Mouse (Mus musculus) kidney, embryonic 16.5 days (tissue): ENCODE measurements around the gene Slc26a5. TPM values are rescaled to one million over a fixed set of nuclear protein-coding genes. Genes with fewer than 3 reads are reported as not detected.

Experiments used
- ATAC-seq: fragments of 200-750 bp; cut with Nextera tagmentation; 2 replicates; pipeline ENCODE4 v1.8.0; 2017; ENCODE audit warnings: moderate TSS enrichment; ENCODE audit not compliant: low FRiP score, low TSS enrichment
- H3K27ac ChIP-seq: fragments of 300-500 bp; sonication (generic); 2 replicates; pipeline ENCODE4 v1.5.1; 2014; ENCODE audit warnings: low read length
- H3K27me3 ChIP-seq: fragments of 300-500 bp; sonication (generic); 2 replicates; pipeline ENCODE4 v1.6.1; 2014; ENCODE audit warnings: low read length, control low read depth, mixed read lengths; ENCODE audit not compliant: insufficient read depth
- H3K36me3 ChIP-seq: fragments of 300-500 bp; sonication (generic); 2 replicates; pipeline ENCODE4 v1.6.1; 2014; ENCODE audit warnings: low read length, control low read depth, mixed read lengths; ENCODE audit not compliant: insufficient read depth
- H3K4me1 ChIP-seq: fragments of 300-500 bp; sonication (generic); 2 replicates; pipeline ENCODE4 v1.6.1; 2014; ENCODE audit warnings: low read length, control low read depth, mixed read lengths; ENCODE audit not compliant: insufficient read depth
- H3K4me2 ChIP-seq: fragments of 300-500 bp; sonication (generic); replicated peaks from 2 replicates; pipeline ENCODE4 v1.6.1; 2014; ENCODE audit warnings: low read depth, low read length
- H3K4me3 ChIP-seq: fragments of 300-500 bp; sonication (generic); 2 replicates; pipeline ENCODE4 v1.5.1; 2014; ENCODE audit warnings: mild to moderate bottlenecking, low read length
- H3K9ac ChIP-seq: fragments of 300-500 bp; sonication (generic); replicated peaks from 2 replicates; pipeline ENCODE4 v1.6.1; 2014; ENCODE audit warnings: low read length
- H3K9me3 ChIP-seq: fragments of 300-500 bp; sonication (generic); 2 replicates; pipeline ENCODE4 v1.6.1; 2016; ENCODE audit warnings: low read length, control low read depth
- WGBS: fragments of 180-500 bp; shearing (Covaris S2); extraction: QIAGEN DNeasy Blood & Tissue Kit; methylation state at CpG from one replicate; pipeline ENCODE4 v1.1.7; 2014; 5-methylcytosine and 5-hydroxymethylcytosine counted together
- polyA plus RNA-seq: library from polyadenylated mRNA; unstranded; fragments of >200 nt; fragmentation: Nextera tagmentation; extraction: Ambion mirVana; gene quantifications from 2 replicates; pipeline ENCODE4 v1.2.1, GENCODE M21; 2015

The Slc26a5 gene
- 0.08 TPM in 1 of 2 replicates, not detected in the other for polyA plus RNA-seq

DNA sequence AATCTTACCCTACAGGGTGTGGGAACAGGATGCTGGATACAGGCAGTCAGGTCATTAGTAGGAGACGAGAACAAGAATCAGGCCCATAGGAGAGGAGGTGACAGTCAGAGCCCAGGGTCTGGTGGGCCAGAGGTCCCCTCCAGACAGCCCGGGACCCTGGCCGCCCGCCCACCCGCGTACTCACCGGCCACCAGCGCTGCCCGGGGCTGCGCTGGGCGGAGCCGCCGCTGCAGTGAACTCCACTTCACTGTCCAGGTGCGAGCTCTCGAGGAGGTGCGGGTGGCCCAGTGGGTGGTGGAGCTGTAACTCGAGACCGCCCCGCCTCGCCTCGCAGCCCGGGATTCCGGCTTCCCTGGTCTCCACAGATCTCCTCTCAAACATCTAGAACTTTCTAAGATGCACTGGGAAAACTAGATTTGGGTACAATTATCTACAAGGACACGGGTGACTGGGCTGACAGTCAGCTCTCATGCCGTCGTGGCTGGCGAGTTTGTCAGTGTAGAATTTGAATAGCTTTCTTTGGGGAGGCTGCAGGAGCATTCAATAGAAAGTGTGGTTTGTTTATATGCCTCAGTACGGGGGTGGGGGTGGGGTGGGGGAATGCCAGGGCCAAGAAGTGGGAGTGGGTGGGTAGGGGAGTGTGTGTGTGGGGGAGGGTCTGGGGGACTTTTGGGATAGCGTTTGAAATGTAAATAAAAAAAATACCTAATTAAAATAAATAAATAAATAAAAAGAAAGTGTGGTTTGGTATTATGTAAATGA, at the start of gene Slc26a5:
Gene Slc26a5, minus strand, starts transcription at position 259 of the 762 bp plus-strand sequence.
- ATAC-seq, result peak; percentile 75
- Histone ChIP-seq H3K4me2 (peak within 1 kb of the TSS; percentile 51), H3K9me3 (no peaks in the 10 kb centered on the region), H3K27ac (no peak within 1 kb of the TSS), H3K27me3 (0 out of 2 replicates have a peak, but pooled peaks cover 2% of the 10 kb centered on the region), H3K9ac (no peak within 1 kb of the TSS), H3K36me3 (no peaks in the 10 kb centered on the region), H3K4me3 (peak within 1 kb of the TSS; percentile 25), H3K4me1 (peaks cover 6% of the 10 kb centered on the region; the same call in 1 of the 2 replicates)
- 2% methylated on average over 29 of the region's 29 CpGs for WGBS

DNA sequence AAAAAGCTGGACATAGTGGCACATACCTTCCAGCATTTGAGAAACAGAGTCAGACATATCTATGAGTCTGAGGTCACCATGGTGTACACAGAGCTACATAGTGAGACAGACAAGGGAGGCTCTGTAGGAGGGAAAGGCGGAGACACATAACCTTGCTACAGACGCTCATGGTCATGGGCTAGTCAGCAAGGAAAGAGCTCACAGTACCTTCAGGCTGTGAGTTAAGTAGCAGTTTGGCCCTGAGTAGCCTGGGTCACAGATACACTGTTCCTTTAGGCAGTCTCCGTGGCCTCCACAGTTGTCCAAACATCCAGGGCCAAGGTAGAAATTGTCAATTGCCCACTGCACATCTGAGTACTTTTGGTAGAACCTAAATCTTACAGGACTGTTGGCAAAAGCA, 49.4 kb upstream of the Slc26a5 start:
- WGBS, result 57% methylated on average over 3 of the region's 3 CpGs
- Histone ChIP-seq H3K27ac (no peak overlapping the region), H3K4me2 (no peak overlapping the region), H3K9ac (no peak overlapping the region), H3K4me1 (no peaks in the 10 kb centered on the region), H3K27me3 (no peaks in the 10 kb centered on the region), H3K36me3 (no peaks in the 10 kb centered on the region), H3K9me3 (peaks cover 2% of the 10 kb centered on the region; the same call in 1 of the 2 replicates), H3K4me3 (no peak overlapping the region)
- ATAC-seq, result no peak

- H3K27ac ChIP-seq, result no peak overlapping the region
- ATAC-seq, result no peak
- no peaks in the 10 kb centered on the region for H3K27me3 ChIP-seq
- no peaks in the 10 kb centered on the region for H3K4me1 ChIP-seq
- H3K9me3 ChIP-seq, result peaks cover 2% of the 10 kb centered on the region; the same call in 1 of the 2 replicates
- no peak overlapping the region for H3K9ac ChIP-seq
- H3K4me2 ChIP-seq, result no peak overlapping the region
- no peaks in the 10 kb centered on the region for H3K36me3 ChIP-seq
- H3K4me3 ChIP-seq, result no peak overlapping the region
- WGBS, result 71% methylated on average over 23 of the region's 23 CpGs
These were observed 47.6 kb upstream of the Slc26a5 start for GRCm38 (mm10) chr5:21912835-21913530.

DNA sequence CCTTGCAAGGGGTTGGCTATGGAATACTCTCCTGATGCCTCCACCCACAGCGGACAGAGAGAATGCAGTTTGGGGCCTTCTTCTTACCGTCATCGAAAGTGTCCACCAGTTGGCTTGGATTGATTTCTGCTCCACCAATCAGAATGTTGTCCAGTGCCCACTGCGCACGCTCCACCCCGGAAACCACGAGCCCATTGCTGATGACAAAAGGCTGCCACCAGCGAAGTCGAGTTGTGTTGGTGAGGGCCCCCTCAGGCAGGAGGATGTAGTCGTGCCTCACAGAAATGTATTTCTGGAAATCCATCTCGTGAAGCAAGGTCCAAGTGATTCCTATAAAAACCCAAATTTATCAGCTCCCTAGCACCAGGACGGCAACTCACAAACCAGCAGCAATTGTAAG, 45.3 kb upstream of the Slc26a5 start:
- H3K36me3 ChIP-seq, result no peaks in the 10 kb centered on the region
- 93% methylated on average over 12 of the region's 12 CpGs for WGBS
- H3K27me3 ChIP-seq, result no peaks in the 10 kb centered on the region
- H3K4me1 ChIP-seq, result no peaks in the 10 kb centered on the region
- H3K4me2 ChIP-seq, result no peak overlapping the region
- no peak overlapping the region for H3K4me3 ChIP-seq
- H3K9me3 ChIP-seq, result no peaks in the 10 kb centered on the region
- no peak for ATAC-seq
- no peak overlapping the region for H3K27ac ChIP-seq
- no peak overlapping the region for H3K9ac ChIP-seq

GRCm38 (mm10) chr5:21909713-21910112, 44.3 kb upstream of the Slc26a5 start:
- Histone ChIP-seq H3K4me2 (no peak overlapping the region), H3K9ac (no peak overlapping the region), H3K9me3 (no peaks in the 10 kb centered on the region), H3K27ac (no peak overlapping the region), H3K27me3 (no peaks in the 10 kb centered on the region), H3K4me3 (no peak overlapping the region), H3K4me1 (no peaks in the 10 kb centered on the region), H3K36me3 (no peaks in the 10 kb centered on the region)
- 68% methylated on average over 3 of the region's 3 CpGs for WGBS
- ATAC-seq, result no peak

DNA sequence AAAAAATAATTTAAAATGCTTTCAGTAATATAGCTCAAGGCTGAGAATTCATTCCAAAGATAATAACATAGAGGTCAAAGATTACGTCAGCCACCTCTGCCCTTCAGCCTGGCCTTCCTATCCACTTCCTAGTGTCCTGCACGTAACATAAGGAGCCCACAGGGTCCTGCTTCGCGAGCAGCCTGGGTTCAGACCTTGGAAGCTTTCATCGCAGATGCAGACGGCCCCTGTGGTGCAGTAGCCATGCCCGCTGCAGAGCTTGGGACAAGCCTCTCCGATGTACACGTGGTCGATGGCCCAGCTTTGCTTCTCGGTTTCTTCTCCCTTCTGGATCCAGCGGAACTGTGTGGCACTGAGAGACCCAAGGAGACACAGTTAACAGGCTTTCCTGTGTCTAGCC, 36.0 kb upstream of the Slc26a5 start:
- Histone ChIP-seq H3K9ac (no peak overlapping the region), H3K36me3 (no peaks in the 10 kb centered on the region), H3K4me1 (no peaks in the 10 kb centered on the region), H3K4me3 (no peak overlapping the region), H3K27ac (no peak overlapping the region), H3K9me3 (no peaks in the 10 kb centered on the region), H3K4me2 (no peak overlapping the region), H3K27me3 (no peaks in the 10 kb centered on the region)
- WGBS, result 68% methylated on average over 12 of the region's 12 CpGs
- no peak for ATAC-seq

DNA sequence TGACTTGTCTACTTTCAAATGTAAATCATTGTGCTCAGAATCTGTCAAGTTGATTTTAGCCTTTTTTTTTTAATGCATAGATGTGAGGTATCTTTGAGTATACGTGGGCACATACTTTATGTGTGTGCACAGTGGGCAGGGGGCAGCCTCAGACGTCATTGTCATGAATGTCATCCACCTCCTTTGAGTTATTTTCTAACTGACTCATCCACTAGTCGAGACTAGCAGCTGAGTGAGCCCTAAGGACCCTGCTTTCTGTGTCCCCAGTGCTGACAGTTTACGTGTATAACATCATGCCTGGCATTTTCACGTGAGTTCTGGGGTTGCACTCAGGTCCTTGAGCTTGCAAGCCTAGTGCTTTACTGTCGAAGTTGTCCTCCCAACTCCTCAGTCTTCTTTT, 35.5 kb upstream of the Slc26a5 start:
- ATAC-seq, result no peak
- WGBS, result 62% methylated on average over 6 of the region's 6 CpGs
- H3K27me3 ChIP-seq, result no peaks in the 10 kb centered on the region
- no peaks in the 10 kb centered on the region for H3K4me1 ChIP-seq
- no peak overlapping the region for H3K9ac ChIP-seq
- no peak overlapping the region for H3K4me3 ChIP-seq
- H3K27ac ChIP-seq, result no peak overlapping the region
- H3K4me2 ChIP-seq, result no peak overlapping the region
- H3K36me3 ChIP-seq, result no peaks in the 10 kb centered on the region
- H3K9me3 ChIP-seq, result no peaks in the 10 kb centered on the region

GRCm38 (mm10) chr5:21898875-21899274, 33.5 kb upstream of the Slc26a5 start:
- whole genome bisulfite sequencing, result 89% methylated on average over 6 of the region's 6 CpGs
- Histone ChIP-seq H3K4me1 (no peaks in the 10 kb centered on the region), H3K36me3 (no peaks in the 10 kb centered on the region), H3K9ac (no peak overlapping the region), H3K27me3 (no peaks in the 10 kb centered on the region), H3K4me3 (no peak overlapping the region), H3K27ac (no peak overlapping the region), H3K9me3 (no peaks in the 10 kb centered on the region), H3K4me2 (no peak overlapping the region)
- no peak for ATAC-seq

GRCm38 (mm10) chr5:21896586-21896985, 31.2 kb upstream of the Slc26a5 start:
- H3K4me2 ChIP-seq, result no peak overlapping the region
- H3K9ac ChIP-seq, result no peak overlapping the region
- WGBS, result 68% methylated on average over 14 of the region's 14 CpGs
- no peaks in the 10 kb centered on the region for H3K27me3 ChIP-seq
- H3K36me3 ChIP-seq, result no peaks in the 10 kb centered on the region
- H3K9me3 ChIP-seq, result no peaks in the 10 kb centered on the region
- no peaks in the 10 kb centered on the region for H3K4me1 ChIP-seq
- no peak overlapping the region for H3K4me3 ChIP-seq
- no peak for ATAC-seq
- H3K27ac ChIP-seq, result no peak overlapping the region

DNA sequence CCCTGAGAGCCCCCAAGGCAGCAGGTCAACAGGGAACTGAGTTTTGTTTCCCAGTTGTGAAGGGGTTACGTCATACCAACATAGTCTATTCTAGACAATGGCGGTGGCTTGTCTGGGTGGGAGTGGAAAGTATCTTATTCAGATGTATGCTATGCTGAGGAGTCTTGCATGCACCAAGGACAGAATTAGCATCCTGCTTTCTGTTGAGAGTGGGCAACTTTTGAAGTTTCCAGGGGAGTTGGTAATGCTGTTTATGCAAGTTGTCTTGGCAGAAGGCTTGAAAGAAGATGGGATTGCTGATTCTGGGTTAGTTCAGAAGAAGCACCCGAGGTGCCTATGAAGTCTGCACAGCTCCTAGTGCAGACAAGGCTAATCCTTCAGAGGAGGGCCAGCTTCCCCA, 28.8 kb upstream of the Slc26a5 start:
- no peak overlapping the region for H3K27ac ChIP-seq
- 90% methylated on average over 3 of the region's 3 CpGs for WGBS
- ATAC-seq, result no peak
- H3K4me3 ChIP-seq, result no peak overlapping the region
- no peaks in the 10 kb centered on the region for H3K9me3 ChIP-seq
- H3K4me2 ChIP-seq, result no peak overlapping the region
- H3K4me1 ChIP-seq, result no peaks in the 10 kb centered on the region
- no peaks in the 10 kb centered on the region for H3K36me3 ChIP-seq
- H3K27me3 ChIP-seq, result no peaks in the 10 kb centered on the region
- no peak overlapping the region for H3K9ac ChIP-seq
